Mouse (Mus musculus) forebrain, embryonic 16.5 days (tissue): ENCODE measurements around the gene Dync1h1. TPM values are rescaled to one million over a fixed set of nuclear protein-coding genes. Genes with fewer than 3 reads are reported as not detected.
A peak's percentile ranks its signal among the peaks of the same experiment; 100 is the strongest.

Experiments used
- ATAC-seq: fragments of 200-750 bp; cut with Nextera tagmentation; 2 replicates; pipeline ENCODE4 v1.8.0; 2017; ENCODE audit warnings: mild to moderate bottlenecking, moderate library complexity
- H3K27ac ChIP-seq: fragments of 300-500 bp; sonication (generic); 2 replicates; pipeline ENCODE4 v1.5.1; 2014; ENCODE audit warnings: low read length, control low read depth
- H3K27me3 ChIP-seq: fragments of 300-500 bp; sonication (generic); replicated peaks from 2 replicates; pipeline ENCODE4 v1.6.1; 2014; ENCODE audit warnings: low read length; ENCODE audit not compliant: control insufficient read depth, insufficient read depth
- H3K36me3 ChIP-seq: fragments of 300-500 bp; sonication (generic); 2 replicates; pipeline ENCODE4 v1.6.1; 2014; ENCODE audit not compliant: control insufficient read depth, insufficient read depth
- H3K4me1 ChIP-seq: fragments of 300-500 bp; sonication (generic); replicated peaks from 2 replicates; pipeline ENCODE4 v1.6.1; 2014; ENCODE audit warnings: low read length; ENCODE audit not compliant: control insufficient read depth, insufficient read depth
- H3K4me2 ChIP-seq: fragments of 300-500 bp; sonication (generic); 2 replicates; pipeline ENCODE4 v1.6.1; 2014; ENCODE audit warnings: mild to moderate bottlenecking, low read length, control low read depth
- H3K4me3 ChIP-seq: fragments of 300-500 bp; sonication (generic); replicated peaks from 2 replicates; pipeline ENCODE4 v1.5.1; 2014; ENCODE audit warnings: mild to moderate bottlenecking, low read length, control low read depth
- H3K9ac ChIP-seq: fragments of 300-500 bp; sonication (generic); replicated peaks from 2 replicates; pipeline ENCODE4 v1.6.1; 2014; ENCODE audit warnings: low read depth, low read length, control low read depth
- H3K9me3 ChIP-seq: fragments of 300-500 bp; sonication (generic); 2 replicates; pipeline ENCODE4 v1.6.1; 2016; ENCODE audit warnings: low read length; ENCODE audit not compliant: control insufficient read depth
- whole genome bisulfite sequencing: fragments of 180-500 bp; shearing (Covaris S2); extraction: QIAGEN DNeasy Blood & Tissue Kit; methylation state at CpG from one replicate; pipeline ENCODE4 v1.1.7; 2014; 5-methylcytosine and 5-hydroxymethylcytosine counted together
- polyA plus RNA-seq: library from polyadenylated mRNA; unstranded; fragments of >200 nt; fragmentation: Nextera tagmentation; extraction: Ambion mirVana; gene quantifications from 2 replicates; pipeline ENCODE4 v1.2.1, GENCODE M21; 2015

Gene Dync1h1
- polyA plus RNA-seq, 1 experiment from 2014 or later: 106 TPM

- H3K27me3 ChIP-seq: no peaks in the 10 kb centered on the region
- H3K36me3 ChIP-seq: peaks cover 15% of the 10 kb centered on the region
- 96% methylated on average over 10 of the region's 10 CpGs for WGBS
Observed at GRCm38 (mm10) chr12:110571050-110571449, 30.2 kb upstream of the Dync1h1 start.

DNA sequence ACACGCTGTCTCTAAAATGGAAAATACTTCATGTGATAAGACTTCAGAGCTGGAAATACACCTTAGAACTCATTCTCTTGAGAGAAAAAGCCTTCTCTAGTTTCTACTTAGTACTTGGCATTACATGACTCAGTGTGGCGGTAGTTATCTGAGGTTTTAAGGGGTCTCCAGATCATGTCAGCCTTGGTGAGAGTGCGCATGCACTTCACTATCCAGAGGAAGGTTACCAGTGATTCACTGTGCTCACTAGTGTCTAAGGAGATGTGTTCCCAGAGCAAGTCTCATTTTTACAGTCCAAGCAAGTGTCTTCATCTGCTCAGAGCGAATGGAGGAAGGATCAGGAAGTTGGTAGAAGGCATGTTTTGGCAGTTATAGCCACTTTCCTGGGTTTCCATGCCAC is 28.9 kb upstream of the Dync1h1 start:
- H3K9me3 ChIP-seq: no peaks in the 10 kb centered on the region
- H3K4me3 ChIP-seq: no peak overlapping the region
- no peak for ATAC-seq
- no peaks in the 10 kb centered on the region for H3K4me1 ChIP-seq
- no peak overlapping the region for H3K4me2 ChIP-seq
- H3K27ac ChIP-seq: no peak overlapping the region
- peaks cover 15% of the 10 kb centered on the region for H3K36me3 ChIP-seq
- 96% methylated on average over 4 of the region's 4 CpGs for WGBS
- H3K9ac ChIP-seq: no peak overlapping the region
- no peaks in the 10 kb centered on the region for H3K27me3 ChIP-seq

More at GRCm38 (mm10) chr12:110571050-110571449, 30.2 kb upstream of the Dync1h1 start:
- H3K27ac ChIP-seq: no peak overlapping the region
- H3K9ac ChIP-seq: no peak overlapping the region
- ATAC-seq: no peak
- H3K9me3 ChIP-seq: no peaks in the 10 kb centered on the region
- no peaks in the 10 kb centered on the region for H3K4me1 ChIP-seq
- no peak overlapping the region for H3K4me2 ChIP-seq
- no peak overlapping the region for H3K4me3 ChIP-seq

DNA sequence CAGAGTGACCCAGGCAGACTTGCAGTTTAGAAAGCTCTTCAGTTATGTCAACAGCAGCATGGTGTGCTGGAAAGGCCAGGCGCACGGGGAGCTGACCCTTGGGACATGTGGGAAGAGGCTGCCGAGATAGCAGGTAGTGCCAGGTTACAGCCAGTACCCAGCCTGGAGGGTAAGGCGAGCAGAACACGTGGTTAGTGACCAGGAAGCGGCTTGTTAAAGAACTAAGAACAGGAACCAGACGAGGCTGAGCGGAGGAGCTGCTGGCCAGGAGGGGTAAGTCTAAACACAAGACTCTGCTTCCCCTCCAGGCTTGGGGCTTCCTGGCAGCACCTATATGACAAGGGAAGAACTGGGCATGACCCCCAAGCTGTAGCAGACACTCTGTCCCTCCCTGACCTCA is 27.6 kb upstream of the Dync1h1 start:
- 92% methylated on average over 8 of the region's 8 CpGs for WGBS
- H3K27me3 ChIP-seq: no peaks in the 10 kb centered on the region

DNA sequence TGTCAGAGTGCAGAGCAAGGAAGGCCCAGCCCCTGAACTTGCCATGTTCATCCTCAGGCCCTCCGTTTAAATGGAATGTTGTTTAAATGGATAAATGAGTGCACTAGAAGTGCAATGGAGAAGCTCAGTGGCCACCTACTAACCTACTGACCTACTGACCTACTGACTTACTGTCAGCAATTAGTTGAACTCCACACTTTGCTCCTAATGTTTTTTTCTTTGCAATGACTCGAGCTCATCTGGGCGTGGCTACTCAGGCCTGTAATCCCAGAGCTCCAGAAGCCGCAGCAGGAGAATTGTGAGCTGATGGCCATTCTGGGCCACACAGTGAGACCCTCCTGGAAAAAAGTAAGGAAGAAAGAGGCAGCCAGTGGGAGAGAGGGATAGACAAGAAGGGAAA is 25.3 kb upstream of the Dync1h1 start:
- WGBS: 79% methylated on average over 4 of the region's 4 CpGs
- H3K36me3 ChIP-seq: peaks cover 9% of the 10 kb centered on the region; the same call in 1 of the 2 replicates
- H3K4me3 ChIP-seq: no peak overlapping the region
- H3K27ac ChIP-seq: no peak overlapping the region
- no peaks in the 10 kb centered on the region for H3K27me3 ChIP-seq
- ATAC-seq: no peak
- H3K4me2 ChIP-seq: no peak overlapping the region
- H3K9me3 ChIP-seq: no peaks in the 10 kb centered on the region
- no peak overlapping the region for H3K9ac ChIP-seq
- no peaks in the 10 kb centered on the region for H3K4me1 ChIP-seq

More for the DNA sequence above, 27.6 kb upstream of the Dync1h1 start:
- H3K9me3 ChIP-seq: no peaks in the 10 kb centered on the region
- peaks cover 12% of the 10 kb centered on the region for H3K36me3 ChIP-seq
- H3K4me3 ChIP-seq: no peak overlapping the region
- H3K27ac ChIP-seq: no peak overlapping the region
- H3K4me1 ChIP-seq: no peaks in the 10 kb centered on the region
- ATAC-seq: no peak
- no peak overlapping the region for H3K4me2 ChIP-seq
- H3K9ac ChIP-seq: no peak overlapping the region

DNA sequence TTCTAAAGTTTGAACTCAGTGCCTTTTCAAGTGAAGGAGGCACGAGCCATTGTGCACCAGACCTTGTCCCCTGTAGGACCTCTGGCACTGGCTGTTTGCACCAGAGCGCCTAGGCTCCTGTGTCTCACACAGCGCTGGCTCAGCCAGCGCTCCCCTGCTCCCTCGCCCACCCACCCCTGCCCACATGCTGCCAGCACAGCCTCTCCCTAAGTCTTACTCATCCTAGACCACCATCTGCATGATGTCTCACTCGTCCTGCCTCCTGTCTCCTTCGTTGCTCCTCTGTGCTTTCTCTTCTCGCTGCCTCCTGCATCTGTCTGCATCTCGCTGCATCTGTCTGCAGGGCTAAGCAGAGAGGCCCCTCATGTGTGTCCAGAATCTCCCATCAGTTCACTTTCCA is 22.9 kb upstream of the Dync1h1 start:
- H3K9me3 ChIP-seq: no peaks in the 10 kb centered on the region
- H3K4me3 ChIP-seq: no peak overlapping the region

DNA sequence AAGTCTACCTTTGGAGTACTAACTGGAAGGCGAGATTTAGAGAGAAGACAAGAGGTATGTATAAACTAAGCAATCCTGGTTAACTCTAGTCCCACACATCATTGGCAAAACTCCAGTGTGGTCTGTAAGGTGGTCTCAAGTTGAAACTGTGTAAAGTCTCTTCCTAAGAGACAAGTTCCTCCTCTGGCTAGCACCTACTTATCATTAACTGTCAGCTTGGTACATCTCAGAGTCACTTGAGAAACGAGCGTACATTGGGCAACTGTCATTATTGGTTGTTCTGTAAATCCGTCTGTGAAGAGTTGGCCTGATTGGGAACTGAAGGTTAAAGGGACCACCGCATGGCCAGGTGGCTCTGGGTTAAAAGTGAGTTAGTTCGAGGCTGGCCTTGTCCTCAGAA is 12.6 kb upstream of the Dync1h1 start:
- WGBS: 80% methylated on average over 6 of the region's 6 CpGs
- no peak overlapping the region for H3K9ac ChIP-seq
- H3K4me1 ChIP-seq: peaks cover 14% of the 10 kb centered on the region
- no peaks in the 10 kb centered on the region for H3K27me3 ChIP-seq
- H3K4me3 ChIP-seq: no peak overlapping the region
- no peaks in the 10 kb centered on the region for H3K36me3 ChIP-seq
- no peaks in the 10 kb centered on the region for H3K9me3 ChIP-seq
- no peak for ATAC-seq
- H3K4me2 ChIP-seq: no peak overlapping the region
- H3K27ac ChIP-seq: no peak overlapping the region

More for the DNA sequence above, 22.9 kb upstream of the Dync1h1 start:
- Histone ChIP-seq H3K4me1 (no peaks in the 10 kb centered on the region), H3K27me3 (no peaks in the 10 kb centered on the region), H3K9ac (no peak overlapping the region), H3K4me2 (no peak overlapping the region), H3K36me3 (peaks cover 4% of the 10 kb centered on the region; the same call in 1 of the 2 replicates), H3K27ac (no peak overlapping the region)
- no peak for ATAC-seq
- WGBS: 88% methylated on average over 9 of the region's 9 CpGs

DNA sequence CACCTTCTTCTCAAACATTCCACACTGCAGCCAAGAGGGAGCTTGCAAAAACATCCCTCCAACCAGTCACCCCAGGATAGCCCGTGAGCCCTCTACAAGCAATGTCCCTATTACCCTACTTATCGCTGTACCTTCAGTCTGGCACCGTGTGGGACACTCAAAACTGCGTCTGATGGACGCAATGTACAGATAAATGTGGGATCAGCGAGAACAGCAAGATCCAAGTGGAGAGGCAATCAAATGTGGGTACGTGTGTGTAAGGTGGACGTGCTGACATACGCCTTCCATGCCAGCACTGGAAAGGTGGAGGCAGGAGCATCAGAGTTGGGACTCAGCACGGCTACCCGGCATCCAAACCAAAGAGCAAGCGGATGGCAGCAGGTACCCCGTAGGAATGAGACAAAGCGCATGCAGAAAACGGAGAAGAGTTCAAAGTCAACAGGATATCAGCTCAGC is 10.4 kb upstream of the Dync1h1 start:
- Histone ChIP-seq H3K4me1 (peaks cover 14% of the 10 kb centered on the region), H3K9me3 (no peaks in the 10 kb centered on the region), H3K4me3 (peak overlapping the region; percentile 93), H3K27me3 (no peaks in the 10 kb centered on the region), H3K36me3 (no peaks in the 10 kb centered on the region), H3K9ac (peak overlapping the region; percentile 95), H3K4me2 (peak overlapping the region; percentile 78), H3K27ac (peak overlapping the region; percentile 96)
- 3% methylated on average over 15 of the region's 15 CpGs for WGBS
- peak; percentile 29; the same call in 1 of the 2 replicates for ATAC-seq

DNA sequence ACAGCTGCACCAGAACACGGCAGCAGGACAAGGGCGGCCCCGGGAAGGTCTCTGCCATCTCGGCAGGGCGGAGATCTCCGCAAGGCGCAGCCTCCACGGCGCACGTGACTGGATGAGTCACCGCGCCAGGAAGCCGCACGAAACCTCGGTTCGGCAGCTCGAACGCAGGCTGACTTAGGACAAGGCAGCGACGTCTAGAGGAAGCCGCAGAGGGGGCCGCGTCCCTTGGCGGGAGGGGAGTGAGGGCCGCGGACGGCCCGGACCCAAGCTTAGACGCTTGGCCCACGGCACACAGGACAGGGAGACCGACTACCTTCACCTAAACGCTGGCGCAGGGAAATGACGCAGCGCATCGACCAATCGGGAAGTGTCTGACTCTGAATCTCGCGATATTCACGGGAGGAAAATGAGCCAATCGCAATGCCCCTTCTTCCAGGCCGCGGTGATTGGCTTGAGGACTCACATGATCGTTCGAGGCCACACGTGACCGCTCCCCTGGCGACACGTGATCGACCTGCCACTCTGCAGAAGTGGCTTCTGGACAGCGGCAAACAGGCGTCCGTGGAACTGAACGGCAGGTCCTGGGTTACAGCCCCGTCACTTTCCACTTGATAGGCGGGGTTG is 9.9 kb upstream of the Dync1h1 start:
- peak; percentile 96 for ATAC-seq
- Histone ChIP-seq H3K9ac (peak overlapping the region; percentile 95), H3K27ac (peak overlapping the region; percentile 96), H3K27me3 (no peaks in the 10 kb centered on the region), H3K4me2 (peak overlapping the region; percentile 90), H3K36me3 (no peaks in the 10 kb centered on the region), H3K9me3 (no peaks in the 10 kb centered on the region), H3K4me3 (peak overlapping the region; percentile 93), H3K4me1 (peaks cover 14% of the 10 kb centered on the region)
- under 1% methylated on average over 56 of the region's 56 CpGs for WGBS

GRCm38 (mm10) chr12:110598527-110598926 is 2.7 kb upstream of the Dync1h1 start:
- ATAC-seq: no peak
- no peaks in the 10 kb centered on the region for H3K9me3 ChIP-seq
- H3K27ac ChIP-seq: no peak overlapping the region
- H3K4me2 ChIP-seq: no peak overlapping the region
- no peaks in the 10 kb centered on the region for H3K27me3 ChIP-seq
- H3K4me1 ChIP-seq: peaks cover 28% of the 10 kb centered on the region
- no peak overlapping the region for H3K4me3 ChIP-seq
- 0 out of 2 replicates have a peak overlapping the region, but pooled peaks have one; percentile 26 for H3K9ac ChIP-seq
- WGBS: 8% methylated on average over 7 of the region's 7 CpGs
- H3K36me3 ChIP-seq: no peaks in the 10 kb centered on the region
